Mouse (Mus musculus) heart, adult 2 months (tissue): ENCODE data around the gene Sp1. TPM values are rescaled to one million over a fixed set of nuclear protein-coding genes. Genes with fewer than 3 reads are reported as not detected.

Experiments
- DNase-seq, 2 experiments: peaks; one replicate each; pipeline ENCODE4 v3.0.0; 2021
- H3K27ac ChIP-seq: fragments of 200-600 bp; 2 replicates; pipeline ENCODE4 v1.8.1; 2022
- H3K27me3 ChIP-seq: fragments of 200-500 bp; 2 replicates; pipeline ENCODE4 v1.6.1; 2012; ENCODE audit warnings: mild to moderate bottlenecking, low read length, inconsistent platforms, mixed read lengths; ENCODE audit not compliant: control insufficient read depth, insufficient read depth
- H3K36me3 ChIP-seq: fragments of 200-500 bp; 2 replicates; pipeline ENCODE4 v1.6.1; 2012; ENCODE audit warnings: low read length, inconsistent platforms; ENCODE audit not compliant: control insufficient read depth, insufficient read depth
- H3K4me1 ChIP-seq: fragments of 200-500 bp; 2 replicates; pipeline ENCODE4 v1.6.1; 2011; ENCODE audit warnings: low read length; ENCODE audit not compliant: control insufficient read depth, insufficient read depth
- H3K4me3 ChIP-seq: fragments of 200-600 bp; 2 replicates; pipeline ENCODE4 v1.8.1; 2022
- H3K79me2 ChIP-seq: fragments of 200-500 bp; replicated peaks from 2 replicates; pipeline ENCODE4 v1.6.1; 2012; ENCODE audit warnings: mild to moderate bottlenecking, inconsistent platforms, low read length, moderate library complexity, mixed read lengths; ENCODE audit not compliant: control insufficient read depth, insufficient read depth
- H3K9ac ChIP-seq: fragments of 200-500 bp; 2 replicates; pipeline ENCODE4 v1.6.1; 2012; ENCODE audit warnings: low read depth, mild to moderate bottlenecking, control low read depth, inconsistent platforms, low read length, mixed read lengths
- CTCF ChIP-seq: fragments of 200-600 bp; IDR thresholded peaks from 2 replicates; pipeline ENCODE4 v1.8.1; 2022; ENCODE audit warnings: antibody characterized with exemption, mild to moderate bottlenecking, moderate library complexity
- EP300 ChIP-seq: fragments of 200-500 bp; IDR thresholded peaks from 2 replicates; pipeline ENCODE4 v1.6.1; 2011; ENCODE audit warnings: low read depth, low read length, control low read depth; ENCODE audit not compliant: insufficient read depth
- POLR2A ChIP-seq: fragments of 200-500 bp; IDR thresholded peaks from 2 replicates; pipeline ENCODE4 v1.6.1; 2011; ENCODE audit warnings: mild to moderate bottlenecking, low read depth, low read length, control low read depth; ENCODE audit not compliant: insufficient read depth
- WGBS: fragments of 180-500 bp; shearing (Covaris S2); methylation state at CpG from one replicate; pipeline ENCODE4 v1.1.7; 2018; 5-methylcytosine and 5-hydroxymethylcytosine counted together
- intact Hi-C: fragments of 180-260 bp; cut with DNase I; formaldehyde crosslinking; loops from one replicate; pipeline ENCODE4 v1.15.1; 2025
- polyA plus RNA-seq: library from polyadenylated mRNA; depleted of rRNA; stranded (reverse); fragments of >200 nt; gene quantifications from 2 replicates; pipeline ENCODE4 v1.2.3, GENCODE M21; 2012
- total RNA-seq, 2 experiments: library from RNA; stranded (reverse); gene quantifications; 2 replicates each; pipeline ENCODE4 v1.2.3; 2021

The Sp1 gene
- total and polyA plus RNA-seq, 3 experiments, result 9.6 to 41.5 (median 36.5) TPM

DNA sequence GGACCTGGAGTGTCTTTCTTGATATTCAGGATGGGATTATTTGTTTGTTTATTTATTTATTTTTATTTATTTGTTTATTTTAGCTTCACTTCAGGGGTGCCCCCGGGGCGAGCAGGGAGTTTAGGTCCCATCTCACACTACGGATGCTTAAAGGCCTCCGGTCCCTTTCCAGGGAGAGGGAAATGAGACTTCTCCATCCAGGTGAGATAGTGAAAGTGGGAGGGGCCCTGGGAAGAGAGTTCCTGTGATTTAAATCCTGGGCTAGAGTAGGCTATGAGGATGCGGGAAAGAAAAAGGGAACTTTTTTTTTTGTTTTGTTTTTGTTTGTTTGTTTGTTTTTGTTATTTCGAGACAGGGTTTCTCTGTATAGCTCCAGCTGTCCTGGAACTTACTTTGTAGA lies 53.4 kb downstream of the Sp1 start:
- H3K79me2 ChIP-seq, result no peaks in the 10 kb centered on the region
- no peak overlapping the region; the same call in 1 of the 2 replicates for H3K9ac ChIP-seq
- no peak for DNase-seq
- no peak for TF ChIP-seq EP300
- TF ChIP-seq CTCF, result no peak
- no peak for TF ChIP-seq POLR2A
- H3K27me3 ChIP-seq, result no peaks in the 10 kb centered on the region
- H3K4me3 ChIP-seq, result peak overlapping the region; percentile 59
- WGBS, result 18% methylated on average over 6 of the region's 6 CpGs
- intact Hi-C loops, result no loop called here
- peak overlapping the region; percentile 80 for H3K27ac ChIP-seq
- H3K4me1 ChIP-seq, result peaks cover 7% of the 10 kb centered on the region; the same call in 1 of the 2 replicates
- no peaks in the 10 kb centered on the region for H3K36me3 ChIP-seq

DNA sequence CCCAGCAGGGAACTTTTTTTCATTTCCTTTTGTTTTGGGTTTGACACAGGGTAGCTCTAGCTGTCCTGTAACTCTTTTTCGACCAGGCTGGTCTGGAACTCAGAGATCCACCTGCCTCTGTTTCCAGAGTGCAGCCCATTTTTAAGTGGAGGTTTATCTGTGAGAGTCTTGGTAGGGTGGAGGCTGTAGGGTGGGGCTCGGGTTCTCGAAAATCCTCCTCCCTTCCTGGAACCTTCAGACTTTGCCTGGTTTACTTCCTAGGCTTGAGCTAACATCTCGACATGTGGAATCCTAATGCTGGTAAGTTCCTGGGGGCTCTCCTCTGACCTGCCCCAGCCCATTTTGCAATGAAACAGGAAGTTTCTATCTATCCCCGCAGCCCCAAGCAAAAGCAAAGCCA lies 53.9 kb downstream of the Sp1 start:
- peak overlapping the region; percentile 59 for H3K4me3 ChIP-seq
- H3K4me1 ChIP-seq, result peaks cover 7% of the 10 kb centered on the region; the same call in 1 of the 2 replicates
- WGBS, result 23% methylated on average over 5 of the region's 5 CpGs
- H3K27me3 ChIP-seq, result no peaks in the 10 kb centered on the region
- peak in 1 of 2 experiments; percentile 13 for DNase-seq
- H3K27ac ChIP-seq, result peak overlapping the region; percentile 80
- H3K36me3 ChIP-seq, result no peaks in the 10 kb centered on the region
- intact Hi-C loops, result no loop called here
- peak overlapping the region; percentile 56 for H3K9ac ChIP-seq
- no peaks in the 10 kb centered on the region for H3K79me2 ChIP-seq
- TF ChIP-seq EP300 (no peak), POLR2A (no peak), CTCF (no peak)

DNA sequence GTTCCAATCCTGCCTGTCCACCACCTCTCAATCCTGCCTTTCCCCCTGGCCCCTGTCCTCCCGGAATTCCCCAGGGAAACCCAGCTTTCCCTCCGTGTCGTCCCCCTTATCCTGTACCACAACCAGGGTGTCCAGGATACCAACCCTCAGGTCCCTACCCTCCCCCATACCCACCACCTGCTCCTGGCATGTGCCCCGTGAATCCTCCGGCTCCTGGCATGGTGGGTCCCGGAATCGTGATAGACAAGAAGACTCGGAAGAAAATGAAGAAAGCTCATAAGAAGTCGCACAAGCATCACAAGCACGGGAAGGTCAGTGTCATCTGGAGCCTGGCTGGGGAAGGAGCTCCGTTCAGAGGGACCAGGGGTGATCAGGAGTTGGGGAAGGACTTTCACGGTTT lies 54.5 kb downstream of the Sp1 start:
- peak overlapping the region; percentile 80 for H3K27ac ChIP-seq
- H3K36me3 ChIP-seq, result no peaks in the 10 kb centered on the region
- peaks cover 7% of the 10 kb centered on the region; the same call in 1 of the 2 replicates for H3K4me1 ChIP-seq
- H3K79me2 ChIP-seq, result no peaks in the 10 kb centered on the region
- intact Hi-C loops, result no loop called here
- peak overlapping the region; percentile 56 for H3K9ac ChIP-seq
- H3K27me3 ChIP-seq, result no peaks in the 10 kb centered on the region
- DNase-seq, result peak; percentile 10 to 42
- peak overlapping the region; percentile 59 for H3K4me3 ChIP-seq
- 48% methylated on average over 12 of the region's 12 CpGs for WGBS
- no peak for TF ChIP-seq EP300

DNA sequence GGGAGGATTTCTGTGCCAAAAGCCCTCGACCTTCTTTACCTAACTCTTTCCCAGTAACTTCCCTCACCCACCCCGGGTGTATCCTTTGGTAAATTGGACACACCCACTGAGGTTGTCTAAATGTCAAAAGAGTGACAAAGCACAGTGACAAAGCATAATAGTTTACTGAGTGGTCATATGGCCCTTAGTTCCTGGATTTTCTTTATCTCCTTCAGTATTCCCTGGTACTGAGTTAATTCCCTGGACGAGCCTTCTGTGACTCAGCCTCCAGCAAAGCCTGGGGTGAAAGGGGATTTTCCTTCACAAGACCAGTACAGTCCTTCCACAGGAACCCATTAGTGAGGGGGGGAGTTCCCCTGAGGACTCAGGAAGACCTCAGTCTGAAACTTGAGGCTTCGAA lies 55.0 kb downstream of the Sp1 start:
- peaks cover 7% of the 10 kb centered on the region; the same call in 1 of the 2 replicates for H3K4me1 ChIP-seq
- H3K4me3 ChIP-seq, result peak overlapping the region; percentile 7; the same call in 1 of the 2 replicates
- TF ChIP-seq EP300, result no peak
- TF ChIP-seq POLR2A, result no peak
- no peak for TF ChIP-seq CTCF
- WGBS, result 35% methylated on average over 4 of the region's 4 CpGs
- peak overlapping the region; percentile 80 for H3K27ac ChIP-seq
- H3K27me3 ChIP-seq, result no peaks in the 10 kb centered on the region
- H3K36me3 ChIP-seq, result no peaks in the 10 kb centered on the region
- no peak for DNase-seq
- H3K9ac ChIP-seq, result no peak overlapping the region; the same call in 1 of the 2 replicates
- H3K79me2 ChIP-seq, result no peaks in the 10 kb centered on the region
- intact Hi-C loops, result no loop called here

- Histone ChIP-seq H3K9ac (no peak overlapping the region), H3K4me3 (no peak overlapping the region), H3K27ac (peak overlapping the region; percentile 80)
Observed at GRCm38 (mm10) chr15:102461430-102462075, 55.6 kb downstream of the Sp1 start.

DNA sequence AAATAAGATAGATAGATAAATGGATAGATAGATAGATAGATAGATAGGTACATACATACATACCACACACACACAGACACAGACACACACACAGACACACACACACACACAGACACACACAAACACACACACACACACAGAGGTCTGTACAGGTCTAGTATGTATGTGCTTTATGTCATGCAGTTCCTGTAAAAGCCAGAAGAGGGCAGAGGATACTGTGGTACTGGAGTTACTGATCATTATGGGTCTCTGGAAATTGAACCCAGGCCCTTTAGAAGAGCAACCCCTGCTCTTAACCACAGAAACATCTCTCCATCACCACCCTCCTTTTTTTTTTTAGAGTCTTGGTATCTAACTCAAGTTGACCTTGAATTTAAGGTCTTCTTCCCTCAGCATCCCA lies 57.7 kb downstream of the Sp1 start:
- H3K9ac ChIP-seq, result no peak overlapping the region
- no peak overlapping the region for H3K27ac ChIP-seq
- H3K79me2 ChIP-seq, result no peaks in the 10 kb centered on the region
- H3K36me3 ChIP-seq, result no peaks in the 10 kb centered on the region
- no peak overlapping the region for H3K4me3 ChIP-seq
- H3K27me3 ChIP-seq, result no peaks in the 10 kb centered on the region
- intact Hi-C loops, result no loop called here
- H3K4me1 ChIP-seq, result peaks cover 4% of the 10 kb centered on the region; the same call in 1 of the 2 replicates
- DNase-seq, result no peak
- no peak for TF ChIP-seq POLR2A
- TF ChIP-seq CTCF, result peak; percentile 56
- no peak for TF ChIP-seq EP300

More at GRCm38 (mm10) chr15:102461430-102462075, 55.6 kb downstream of the Sp1 start:
- H3K27me3 ChIP-seq, result no peaks in the 10 kb centered on the region
- no peak for TF ChIP-seq POLR2A
- TF ChIP-seq EP300, result no peak
- no peak for TF ChIP-seq CTCF
- 64% methylated on average over 9 of the region's 9 CpGs for WGBS
- intact Hi-C loops, result no loop called here
- DNase-seq, result no peak
- H3K79me2 ChIP-seq, result no peaks in the 10 kb centered on the region
- no peaks in the 10 kb centered on the region for H3K36me3 ChIP-seq
- peaks cover 7% of the 10 kb centered on the region; the same call in 1 of the 2 replicates for H3K4me1 ChIP-seq
